Mouse (Mus musculus) heart, embryonic 10.5 days (tissue): ENCODE results near the gene Gm10130. TPM values are rescaled to one million over a fixed set of nuclear protein-coding genes. Genes with fewer than 3 reads are reported as not detected.
"Not testable (repeated sequence)": the region's sequence is repeated elsewhere in the genome, so short reads cannot be mapped to it uniquely, and the experiment has no call there.

Source experiments
- DNase-seq: peaks from one replicate; pipeline ENCODE4 v3.0.0-alpha.2; 2017; ENCODE audit warnings: low spot score
- H3K27ac ChIP-seq: fragments of 300-500 bp; sonication (generic); 2 replicates; pipeline ENCODE4 v1.5.1; 2016; ENCODE audit warnings: mild to moderate bottlenecking
- H3K27me3 ChIP-seq: fragments of 300-500 bp; sonication (generic); 2 replicates; pipeline ENCODE4 v1.6.1; 2016; ENCODE audit warnings: mild to moderate bottlenecking; ENCODE audit not compliant: poor library complexity, insufficient read depth, severe bottlenecking
- H3K36me3 ChIP-seq: fragments of 300-500 bp; sonication (generic); 2 replicates; pipeline ENCODE4 v1.6.1; 2016; ENCODE audit warnings: mild to moderate bottlenecking, moderate library complexity
- H3K4me1 ChIP-seq: fragments of 300-500 bp; sonication (generic); 2 replicates; pipeline ENCODE4 v1.6.1; 2016; ENCODE audit warnings: mild to moderate bottlenecking
- H3K4me3 ChIP-seq: fragments of 300-500 bp; sonication (generic); 2 replicates; pipeline ENCODE4 v1.5.1; 2016; ENCODE audit warnings: mild to moderate bottlenecking, moderate library complexity
- H3K9me3 ChIP-seq: fragments of 300-500 bp; sonication (generic); 2 replicates; pipeline ENCODE4 v1.6.1; 2016; ENCODE audit warnings: mild to moderate bottlenecking, moderate library complexity
- WGBS: fragments of 180-500 bp; shearing (Covaris S2); methylation state at CpG from one replicate; pipeline ENCODE4 v1.1.7; 2016; 5-methylcytosine and 5-hydroxymethylcytosine counted together
- polyA plus RNA-seq: library from polyadenylated mRNA; unstranded; fragments of >200 nt; fragmentation: Nextera tagmentation; extraction: Ambion mirVana; gene quantifications from 2 replicates; pipeline ENCODE4 v1.2.1, GENCODE M21; 2016

Gene Gm10130
- 1.9 and 2.7 TPM in 2 replicates for polyA plus RNA-seq

DNA sequence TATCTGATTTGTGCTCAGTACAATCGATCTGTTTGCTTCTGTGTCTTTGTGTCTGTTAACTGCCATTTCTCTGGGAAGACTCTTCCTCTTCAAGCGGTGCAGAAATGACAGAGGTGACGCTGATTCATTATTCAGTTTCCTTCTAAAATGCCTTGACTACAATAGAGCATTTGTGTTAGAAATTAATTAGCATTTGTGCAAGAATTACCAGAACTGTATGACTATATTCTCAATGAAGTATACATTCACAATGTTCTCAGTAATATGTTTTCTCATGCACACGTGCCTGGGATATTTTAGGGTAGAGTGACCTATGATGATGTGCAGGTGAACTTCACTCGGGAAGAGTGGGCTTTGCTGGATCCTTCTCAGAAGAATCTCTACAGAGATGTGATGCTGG is at the start of gene Gm10130:
Gene Gm10130, plus strand, starts transcription at position 301 of the 400 bp plus-strand sequence.
- WGBS, result 90% methylated on average over 5 of the region's 5 CpGs
- no peak within 1 kb of the TSS for H3K27ac ChIP-seq
- H3K27me3 ChIP-seq, result no peaks in the 10 kb centered on the region
- no peaks in the 10 kb centered on the region for H3K4me1 ChIP-seq
- H3K36me3 ChIP-seq, result peaks cover 55% of the 10 kb centered on the region
- no peak for DNase-seq
- peaks cover 6% of the 10 kb centered on the region; the same call in 1 of the 2 replicates for H3K9me3 ChIP-seq
- no peak within 1 kb of the TSS for H3K4me3 ChIP-seq

- Histone ChIP-seq H3K9me3 (no peaks in the 10 kb centered on the region), H3K27me3 (no peaks in the 10 kb centered on the region), H3K36me3 (no peaks in the 10 kb centered on the region), H3K27ac (no peak overlapping the region), H3K4me1 (no peaks in the 10 kb centered on the region), H3K4me3 (no peak overlapping the region)
- no peak for DNase-seq
- 65% methylated on average over 6 of the region's 6 CpGs for WGBS
These were observed 29.8 kb upstream of the Gm10130 start for GRCm38 (mm10) chr2:150293669-150294068.

DNA sequence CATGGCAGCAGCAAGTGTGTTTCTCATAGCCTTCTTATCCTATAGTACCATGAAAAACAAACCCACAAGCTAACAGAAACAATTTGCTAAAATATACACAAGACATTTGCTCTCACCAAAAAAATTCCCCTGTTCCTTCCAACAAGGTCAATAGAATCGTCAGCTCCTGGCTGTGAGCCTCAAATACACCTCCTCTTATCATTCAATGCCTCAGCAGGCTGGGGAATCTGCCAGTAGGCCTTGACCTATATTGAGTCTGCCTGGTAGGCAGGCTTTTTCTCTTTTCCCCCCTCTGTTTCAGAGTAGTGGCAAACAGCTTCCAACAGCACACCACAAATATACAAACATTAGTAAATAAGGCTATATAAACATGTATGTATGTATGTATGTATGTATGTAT is 24.4 kb upstream of the Gm10130 start:
- 48% methylated on average over 1 of the region's 1 CpGs for WGBS
- no peak for DNase-seq
- H3K27ac ChIP-seq, result no peak overlapping the region
- H3K36me3 ChIP-seq, result no peaks in the 10 kb centered on the region
- H3K27me3 ChIP-seq, result no peaks in the 10 kb centered on the region
- no peaks in the 10 kb centered on the region for H3K9me3 ChIP-seq
- no peak overlapping the region for H3K4me3 ChIP-seq
- H3K4me1 ChIP-seq, result no peaks in the 10 kb centered on the region

DNA sequence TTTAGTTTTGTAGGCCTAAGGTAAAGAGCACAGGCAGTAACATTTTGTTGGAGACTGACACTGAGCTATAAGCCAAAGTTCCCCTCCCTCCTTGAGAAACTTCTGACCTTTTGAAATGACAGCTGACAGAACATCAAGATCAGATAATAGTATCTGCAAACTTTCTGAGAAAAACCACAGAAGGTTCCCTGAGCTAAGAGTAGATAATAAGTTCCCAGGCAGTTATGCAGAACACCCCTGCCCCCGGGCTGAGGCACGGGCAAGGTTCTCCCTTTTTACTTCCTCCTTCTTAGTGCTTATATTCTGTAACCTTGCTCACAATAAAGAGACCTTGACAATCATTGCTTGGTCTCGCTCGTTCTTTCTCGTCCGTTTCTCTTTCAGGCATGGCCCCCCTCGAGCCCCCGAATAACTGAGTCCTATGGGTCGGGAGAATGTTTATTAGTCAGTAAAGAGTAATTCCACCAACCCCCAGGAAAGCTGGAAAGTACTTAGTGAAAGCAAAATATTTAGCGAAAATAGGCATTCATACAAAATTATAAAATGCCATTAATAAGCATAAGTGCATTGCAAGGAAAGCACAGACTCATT is 16.2 kb upstream of the Gm10130 start:
- H3K27ac ChIP-seq, result no peak overlapping the region
- H3K36me3 ChIP-seq, result no peaks in the 10 kb centered on the region
- no peaks in the 10 kb centered on the region for H3K9me3 ChIP-seq
- H3K27me3 ChIP-seq, result no peaks in the 10 kb centered on the region
- no peak for DNase-seq
- 84% methylated on average over 10 of the region's 10 CpGs for WGBS
- H3K4me1 ChIP-seq, result no peaks in the 10 kb centered on the region
- no peak overlapping the region for H3K4me3 ChIP-seq

GRCm38 (mm10) chr2:150310952-150311884 is 12.3 kb upstream of the Gm10130 start:
- peak; percentile 96 for DNase-seq
- not testable (repeated sequence) for H3K9me3 ChIP-seq, H3K4me1 ChIP-seq, H3K27me3 ChIP-seq
- peak overlapping the region; percentile 63 for H3K4me3 ChIP-seq
- WGBS, result 10% methylated on average over 19 of the region's 19 CpGs
- H3K36me3 ChIP-seq, result peaks cover 15% of the 10 kb centered on the region
- peak overlapping the region; percentile 86 for H3K27ac ChIP-seq

DNA sequence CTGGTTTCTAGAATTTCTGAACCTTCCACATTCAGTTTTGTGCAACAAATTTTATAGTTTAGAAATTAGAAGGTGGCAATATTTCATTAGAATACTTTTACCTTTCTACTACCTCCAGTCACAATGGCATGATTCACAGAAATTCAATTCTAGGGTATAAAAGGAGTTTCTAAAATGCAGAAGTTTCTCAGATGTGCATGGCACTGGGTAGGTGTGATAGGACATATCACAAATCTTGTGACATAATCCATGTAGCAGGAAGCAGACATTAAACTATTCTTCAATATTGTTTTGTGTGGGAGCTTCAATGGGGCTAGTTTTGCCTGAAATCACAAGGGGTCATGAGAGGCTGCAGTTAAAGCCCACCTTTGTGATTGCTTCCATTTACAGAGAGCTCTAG is 7.4 kb upstream of the Gm10130 start:
- Histone ChIP-seq H3K4me3 (no peak overlapping the region), H3K9me3 (peaks cover 2% of the 10 kb centered on the region; the same call in 1 of the 2 replicates), H3K27ac (no peak overlapping the region), H3K27me3 (no peaks in the 10 kb centered on the region), H3K36me3 (peaks cover 43% of the 10 kb centered on the region), H3K4me1 (no peaks in the 10 kb centered on the region)
- DNase-seq, result no peak

DNA sequence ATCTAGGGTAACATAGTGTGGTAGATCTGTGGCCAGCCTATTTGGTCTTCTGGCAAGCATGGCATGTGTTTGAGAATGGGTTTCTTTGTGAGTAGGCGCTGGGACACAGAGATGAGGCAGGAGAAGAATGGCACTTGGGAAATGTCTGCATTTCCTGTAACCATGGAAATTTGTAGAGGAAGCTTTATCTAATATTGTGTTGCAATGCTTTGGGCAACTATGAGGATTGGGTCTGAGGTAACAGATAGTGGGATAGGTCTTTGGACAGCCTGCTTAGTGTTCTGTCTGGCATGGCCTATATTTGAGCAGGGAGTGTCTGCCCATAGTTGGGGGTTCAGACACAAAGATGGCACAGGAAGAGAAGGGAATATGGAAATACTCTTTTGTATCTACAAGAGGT is 4.5 kb upstream of the Gm10130 start:
- no peak for DNase-seq
- H3K36me3 ChIP-seq, result peaks cover 53% of the 10 kb centered on the region
- no peaks in the 10 kb centered on the region for H3K27me3 ChIP-seq
- 92% methylated on average over 1 of the region's 1 CpGs for WGBS
- H3K4me1 ChIP-seq, result no peaks in the 10 kb centered on the region
- no peak overlapping the region for H3K4me3 ChIP-seq
- no peak overlapping the region for H3K27ac ChIP-seq
- H3K9me3 ChIP-seq, result peaks cover 2% of the 10 kb centered on the region; the same call in 1 of the 2 replicates

DNA sequence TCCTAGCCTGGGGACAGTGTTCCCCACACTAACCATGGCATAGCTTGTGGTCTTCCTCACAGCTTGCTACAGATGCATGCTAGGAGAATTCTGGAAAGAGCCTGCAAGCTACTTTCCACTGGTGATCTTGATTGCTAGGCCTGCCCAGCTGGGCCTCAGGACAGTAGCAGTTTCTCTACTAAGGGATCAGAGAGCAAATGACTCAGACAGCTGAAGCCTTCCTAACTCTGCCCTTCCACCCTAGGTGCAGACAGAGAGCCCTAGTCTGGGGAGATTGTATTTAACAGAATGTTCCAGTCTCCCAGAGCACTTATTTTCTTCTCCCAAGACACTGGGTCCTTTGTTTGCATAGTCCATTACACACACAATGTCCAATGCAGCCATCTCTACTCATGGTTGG is 33.6 kb downstream of the Gm10130 start:
- not testable (repeated sequence) for H3K27me3 ChIP-seq, H3K36me3 ChIP-seq, H3K4me1 ChIP-seq, H3K4me3 ChIP-seq, DNase-seq, H3K27ac ChIP-seq, H3K9me3 ChIP-seq

DNA sequence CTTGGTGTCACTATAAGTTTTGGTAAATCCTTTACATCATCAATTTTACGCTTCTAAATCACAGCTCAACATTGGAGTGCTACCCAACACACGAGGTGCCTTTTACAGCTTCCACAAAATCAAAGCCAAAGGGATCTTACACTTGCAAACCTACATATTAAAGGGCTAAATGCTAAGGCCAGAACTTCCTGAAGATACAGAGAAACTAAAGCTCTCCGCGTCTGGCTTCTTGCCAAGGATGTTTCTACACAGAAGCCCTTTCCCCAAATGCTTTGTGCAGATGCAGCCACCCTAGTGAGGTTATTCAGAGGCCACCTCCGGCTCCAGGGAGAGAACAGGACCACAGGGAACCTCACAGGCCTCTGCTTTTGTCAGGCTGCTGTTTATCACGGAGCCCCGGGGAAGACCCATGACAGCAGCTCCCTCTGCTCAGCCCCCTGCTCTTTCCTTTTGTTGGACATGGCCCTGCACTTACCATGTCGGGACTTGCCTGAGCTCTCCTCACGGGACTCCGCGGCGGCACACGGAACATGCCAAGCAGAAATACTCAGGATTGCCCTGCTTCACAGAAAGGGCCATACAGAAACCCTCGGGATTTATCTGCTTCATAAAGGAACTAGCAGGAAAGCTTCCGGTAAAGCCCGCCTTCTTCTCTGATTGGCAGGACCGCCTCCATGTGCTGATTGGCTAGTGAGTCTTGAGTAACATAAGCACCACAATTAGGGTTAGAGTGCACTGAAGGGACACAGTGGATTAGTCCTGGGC is 38.8 kb downstream of the Gm10130 start, which contains the start of gene 3300002I08Rik:
Gene 3300002I08Rik, minus strand, starts transcription at position 653 of the 765 bp plus-strand sequence.
- not testable (repeated sequence) for H3K4me1 ChIP-seq, H3K9me3 ChIP-seq, H3K36me3 ChIP-seq, H3K27me3 ChIP-seq
- peak within 1 kb of the TSS; percentile 88 for H3K27ac ChIP-seq
- WGBS, result 10% methylated on average over 17 of the region's 17 CpGs
- peak within 1 kb of the TSS; percentile 76 for H3K4me3 ChIP-seq
- DNase-seq, result peak; percentile 94

DNA sequence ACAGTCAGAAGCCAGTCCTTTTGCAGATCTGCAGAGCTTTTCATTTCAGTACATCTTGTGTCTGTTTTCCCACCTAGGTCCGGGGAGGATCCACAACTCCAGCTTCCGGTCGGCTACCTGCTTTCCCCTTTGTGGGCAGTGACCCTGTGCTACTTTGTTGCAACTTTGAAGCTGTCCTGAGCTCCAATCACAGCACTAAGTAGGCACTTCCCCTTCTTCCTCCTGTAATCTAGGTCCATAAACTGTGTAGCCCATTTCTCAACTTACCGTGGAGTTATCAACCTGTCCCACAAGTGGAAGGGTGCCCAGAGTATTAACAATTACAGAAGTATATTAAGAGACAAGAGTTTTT is 39.4 kb downstream of the Gm10130 start:
- WGBS, result 17% methylated on average over 4 of the region's 4 CpGs
- Histone ChIP-seq H3K36me3 (no peaks in the 10 kb centered on the region), H3K4me1 (no peaks in the 10 kb centered on the region), H3K27me3 (no peaks in the 10 kb centered on the region), H3K4me3 (peak overlapping the region; percentile 76), H3K9me3 (no peaks in the 10 kb centered on the region), H3K27ac (peak overlapping the region; percentile 88)
- DNase-seq, result no peak

DNA sequence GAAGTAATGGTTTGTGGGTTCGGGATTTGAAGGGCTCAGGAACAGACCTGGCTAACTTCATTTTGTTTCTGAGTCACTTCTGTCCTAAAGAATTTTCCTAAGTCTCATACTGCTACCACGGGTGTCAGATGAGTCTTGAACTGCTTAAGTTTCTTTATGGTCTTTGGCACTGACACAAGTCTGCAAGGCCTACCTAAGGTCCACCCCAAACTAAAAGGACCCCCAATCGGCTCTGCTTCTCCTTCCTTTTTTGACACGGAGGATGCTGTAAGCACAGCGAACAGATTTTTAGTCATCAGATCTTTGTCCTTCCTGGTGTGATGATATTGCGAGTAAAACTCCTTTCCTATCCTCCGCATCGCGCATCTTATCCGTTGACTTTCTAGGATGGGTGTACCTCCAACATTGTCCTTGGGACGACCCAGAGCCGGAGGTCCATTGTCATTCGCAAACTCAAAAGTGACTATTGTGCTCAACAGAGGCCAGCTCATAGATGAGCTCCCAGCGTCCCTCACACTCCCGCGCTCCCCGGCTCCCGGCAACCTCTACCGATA is 62.1 kb downstream of the Gm10130 start:
- H3K27ac ChIP-seq, H3K9me3 ChIP-seq, H3K27me3 ChIP-seq, DNase-seq, H3K4me3 ChIP-seq, H3K36me3 ChIP-seq, H3K4me1 ChIP-seq: not testable (repeated sequence)
- WGBS, result 89% methylated on average over 19 of the region's 19 CpGs

- no peak for DNase-seq
- 76% methylated on average over 1 of the region's 1 CpGs for WGBS
- no peaks in the 10 kb centered on the region; the same call in 1 of the 2 replicates for H3K9me3 ChIP-seq
- H3K27me3 ChIP-seq, result no peaks in the 10 kb centered on the region
- H3K4me3 ChIP-seq, result no peak overlapping the region
- no peaks in the 10 kb centered on the region for H3K4me1 ChIP-seq
- H3K36me3 ChIP-seq, result no peaks in the 10 kb centered on the region
- H3K27ac ChIP-seq, result no peak overlapping the region
These were observed 66.7 kb downstream of the Gm10130 start for GRCm38 (mm10) chr2:150390198-150390597.

GRCm38 (mm10) chr2:150412146-150412545 is 88.6 kb downstream of the Gm10130 start:
- not testable (repeated sequence) for DNase-seq, H3K27me3 ChIP-seq, H3K27ac ChIP-seq, H3K4me3 ChIP-seq, H3K4me1 ChIP-seq
- Histone ChIP-seq H3K9me3 (peaks cover 18% of the 10 kb centered on the region), H3K36me3 (peaks cover 30% of the 10 kb centered on the region)
- WGBS, result 84% methylated on average over 17 of the region's 17 CpGs
